Mouse (Mus musculus): ENCODE measurements at regions not wholly inside any gene's neighbourhood (a gene's known extent, or its start where the extent isn't known, plus 50 kb on each side); places are given as distances from the start of the nearest gene placed in this dataset.
A peak's percentile ranks its signal among the peaks of the same experiment; 100 is the strongest.

DNA sequence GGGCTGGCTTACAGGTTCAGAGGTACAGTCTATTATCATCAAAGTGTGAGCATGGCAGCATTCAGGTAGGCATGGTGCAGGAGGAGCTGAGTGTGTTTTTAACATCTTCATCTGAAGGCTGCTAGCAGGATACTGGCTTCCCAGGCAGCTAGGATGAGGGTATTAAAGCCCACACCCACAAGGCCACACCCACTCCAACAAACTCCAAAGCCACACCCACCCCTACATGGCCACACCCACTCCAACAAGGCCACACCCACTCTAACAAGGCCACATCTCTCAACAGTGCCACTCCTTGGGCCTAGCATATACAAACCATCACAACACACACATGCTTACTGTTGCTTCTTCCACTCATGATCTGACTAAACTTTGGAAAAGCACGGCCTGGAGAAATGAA, 172.5 kb downstream of the Msrb3 start:
- H3K4me1 ChIP-seq (replicated peaks; ENCODE audit: control insufficient read depth, insufficient read depth, low read length) = peaks cover 11% of the 10 kb centered on the region; the same call in 1 of the 2 replicates
- H3K4me3 ChIP-seq (ENCODE audit: low read depth, low read length) = no peak overlapping the region
- no peak for ATAC-seq (replicated peaks; ENCODE audit: low FRiP score)
- DNase-seq (ENCODE audit: low spot score) = no peak
- H3K9ac ChIP-seq (ENCODE audit: low read length) = no peak overlapping the region
- no peaks in the 10 kb centered on the region for H3K36me3 ChIP-seq (ENCODE audit: control insufficient read depth, insufficient read depth, low read length)
- no peak overlapping the region for H3K27ac ChIP-seq (ENCODE audit: low read depth, low read length)
- no peaks in the 10 kb centered on the region; the same call in 1 of the 2 replicates for H3K9me3 ChIP-seq (ENCODE audit: control insufficient read depth, low read length)
- H3K4me2 ChIP-seq (ENCODE audit: low read depth, low read length, severe bottlenecking) = no peak overlapping the region
- peaks cover 12% of the 10 kb centered on the region for H3K27me3 ChIP-seq (ENCODE audit: control insufficient read depth, insufficient read depth, low read length)
- 100% methylated on average over 1 of the region's 1 CpGs for WGBS

DNA sequence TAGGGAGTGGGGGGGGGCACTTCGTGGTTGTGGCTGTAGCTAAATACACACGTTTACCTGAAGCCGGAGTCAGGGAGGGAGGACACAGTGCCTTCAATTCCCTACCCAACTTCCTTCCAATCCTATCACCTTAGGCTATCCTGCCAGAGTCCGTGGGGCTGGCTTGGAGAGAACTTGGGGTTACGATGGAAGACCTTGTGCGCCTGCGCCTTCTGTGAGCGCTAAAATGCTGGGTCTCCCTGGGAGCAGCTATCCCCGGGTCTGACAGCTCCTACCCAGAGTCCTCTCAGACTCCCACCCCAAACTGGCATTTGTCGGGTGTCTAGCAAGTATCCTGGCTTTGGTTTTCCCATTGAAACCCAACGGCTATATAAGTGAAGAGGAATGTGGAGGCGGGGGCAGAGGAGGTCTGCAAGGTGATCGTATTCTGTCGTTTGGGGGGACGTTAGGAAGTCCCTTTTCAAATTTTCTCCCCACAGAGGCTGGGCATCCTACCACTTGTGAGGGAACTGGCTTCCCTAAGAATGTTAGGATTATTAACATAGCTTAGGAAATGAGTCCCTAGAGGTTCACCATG, 176.9 kb downstream of the Msrb3 start:
- H3K9ac ChIP-seq (ENCODE audit: low read length) = 0 out of 2 replicates have a peak overlapping the region, but pooled peaks have one; percentile 14
- H3K4me3 ChIP-seq (ENCODE audit: low read depth, low read length) = peak overlapping the region; percentile 19
- WGBS = 4% methylated on average over 15 of the region's 15 CpGs
- no peaks in the 10 kb centered on the region; the same call in 1 of the 2 replicates for H3K9me3 ChIP-seq (ENCODE audit: control insufficient read depth, low read length)
- H3K4me1 ChIP-seq (replicated peaks; ENCODE audit: control insufficient read depth, insufficient read depth, low read length) = peaks cover 20% of the 10 kb centered on the region
- ATAC-seq (replicated peaks; ENCODE audit: low FRiP score) (no peak), DNase-seq (ENCODE audit: low spot score) (no peak)
- H3K27me3 ChIP-seq (ENCODE audit: control insufficient read depth, insufficient read depth, low read length) = peaks cover 12% of the 10 kb centered on the region
- no peak overlapping the region for H3K27ac ChIP-seq (ENCODE audit: low read depth, low read length)
- H3K4me2 ChIP-seq (ENCODE audit: low read depth, low read length, severe bottlenecking) = peak overlapping the region; percentile 54
- no peaks in the 10 kb centered on the region for H3K36me3 ChIP-seq (ENCODE audit: control insufficient read depth, insufficient read depth, low read length)

DNA sequence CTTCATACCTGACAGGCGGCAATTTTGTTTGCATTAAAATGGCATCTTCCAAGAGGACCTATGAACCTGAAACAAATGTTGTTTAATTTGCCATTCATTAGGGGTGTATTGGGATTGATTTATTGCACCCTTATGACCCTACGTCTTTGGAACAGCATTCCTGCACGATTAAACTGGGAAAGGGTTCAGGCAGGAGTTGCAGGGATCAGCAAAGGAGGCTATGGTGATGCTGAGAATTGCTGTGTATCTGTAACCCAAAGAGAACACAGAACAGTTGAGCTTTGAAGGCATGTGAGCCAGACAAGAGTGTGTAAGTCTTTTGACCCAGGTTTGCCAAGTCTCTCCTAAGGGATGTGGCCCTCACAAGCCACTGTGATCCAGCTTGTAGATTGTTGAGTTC, 177.9 kb downstream of the Msrb3 start:
- DNase-seq (ENCODE audit: low spot score) (no peak), ATAC-seq (replicated peaks; ENCODE audit: low FRiP score) (0 out of 2 replicates have a peak, but pooled peaks have one; percentile 17)
- Histone ChIP-seq H3K4me2 (ENCODE audit: low read depth, low read length, severe bottlenecking) (no peak overlapping the region), H3K9me3 (ENCODE audit: control insufficient read depth, low read length) (no peaks in the 10 kb centered on the region; the same call in 1 of the 2 replicates), H3K27ac (ENCODE audit: low read depth, low read length) (no peak overlapping the region), H3K9ac (ENCODE audit: low read length) (no peak overlapping the region), H3K4me1 (replicated peaks; ENCODE audit: control insufficient read depth, insufficient read depth, low read length) (peaks cover 20% of the 10 kb centered on the region), H3K36me3 (ENCODE audit: control insufficient read depth, insufficient read depth, low read length) (no peaks in the 10 kb centered on the region), H3K27me3 (ENCODE audit: control insufficient read depth, insufficient read depth, low read length) (peaks cover 12% of the 10 kb centered on the region), H3K4me3 (ENCODE audit: low read depth, low read length) (no peak overlapping the region)
- WGBS = 26% methylated on average over 3 of the region's 3 CpGs

DNA sequence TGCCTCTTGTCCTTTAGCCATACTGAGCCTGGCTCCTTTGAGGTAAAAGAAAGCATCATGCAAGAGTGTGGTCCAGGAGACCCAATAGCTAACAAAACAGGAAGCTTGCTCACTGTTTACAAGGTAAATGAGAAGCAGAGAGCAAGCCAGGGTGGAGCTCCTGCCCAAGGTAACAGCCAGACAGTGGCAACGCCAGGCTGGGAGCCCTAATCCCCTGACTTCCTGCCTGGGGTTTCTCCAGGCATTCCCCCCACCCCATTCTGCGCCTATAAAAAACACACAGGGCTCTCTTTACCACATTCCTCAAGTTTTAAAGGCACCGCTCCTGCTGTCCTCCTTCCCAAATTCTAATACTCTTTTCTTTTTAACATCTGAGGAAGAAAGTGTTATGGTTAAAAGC, 178.8 kb downstream of the Msrb3 start:
- DNase-seq (ENCODE audit: low spot score) = no peak
- Histone ChIP-seq H3K9me3 (ENCODE audit: control insufficient read depth, low read length) (no peaks in the 10 kb centered on the region), H3K4me1 (replicated peaks; ENCODE audit: control insufficient read depth, insufficient read depth, low read length) (peaks cover 20% of the 10 kb centered on the region), H3K4me3 (ENCODE audit: low read depth, low read length) (no peak overlapping the region), H3K36me3 (ENCODE audit: control insufficient read depth, insufficient read depth, low read length) (no peaks in the 10 kb centered on the region), H3K9ac (ENCODE audit: low read length) (no peak overlapping the region), H3K27ac (ENCODE audit: low read depth, low read length) (no peak overlapping the region), H3K27me3 (ENCODE audit: control insufficient read depth, insufficient read depth, low read length) (peaks cover 12% of the 10 kb centered on the region), H3K4me2 (ENCODE audit: low read depth, low read length, severe bottlenecking) (no peak overlapping the region)
- no peak for ATAC-seq (replicated peaks; ENCODE audit: low FRiP score)
- 7% methylated on average over 3 of the region's 3 CpGs for WGBS

DNA sequence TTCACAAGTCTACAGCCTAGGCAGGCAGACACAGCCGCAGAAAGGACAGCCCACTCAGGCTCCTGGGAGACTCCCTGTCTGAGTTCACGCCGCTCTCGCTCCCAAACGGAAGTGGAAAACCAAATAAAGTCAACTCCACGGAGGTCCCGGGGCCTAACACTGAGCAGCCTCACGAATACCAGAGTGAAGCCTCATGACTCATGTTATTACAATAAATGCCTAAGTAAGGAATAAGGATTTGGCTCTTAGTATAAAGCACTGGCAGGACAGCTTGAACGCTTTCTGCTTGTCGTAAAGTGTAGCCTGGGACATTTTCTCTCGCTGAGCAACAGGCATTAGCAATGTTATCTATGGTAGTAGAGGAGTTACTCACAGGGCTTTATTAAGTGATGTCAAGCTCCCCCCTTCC, 181.7 kb downstream of the Msrb3 start:
- Histone ChIP-seq H3K4me1 (replicated peaks; ENCODE audit: control insufficient read depth, insufficient read depth, low read length) (peaks cover 13% of the 10 kb centered on the region), H3K9me3 (ENCODE audit: control insufficient read depth, low read length) (no peaks in the 10 kb centered on the region), H3K9ac (ENCODE audit: low read length) (no peak overlapping the region), H3K27ac (ENCODE audit: low read depth, low read length) (no peak overlapping the region), H3K27me3 (ENCODE audit: control insufficient read depth, insufficient read depth, low read length) (peaks cover 4% of the 10 kb centered on the region), H3K4me2 (ENCODE audit: low read depth, low read length, severe bottlenecking) (no peak overlapping the region), H3K36me3 (ENCODE audit: control insufficient read depth, insufficient read depth, low read length) (no peaks in the 10 kb centered on the region), H3K4me3 (ENCODE audit: low read depth, low read length) (no peak overlapping the region)
- DNase-seq (ENCODE audit: low spot score) (no peak), ATAC-seq (replicated peaks; ENCODE audit: low FRiP score) (no peak)
- 77% methylated on average over 11 of the region's 11 CpGs for WGBS

DNA sequence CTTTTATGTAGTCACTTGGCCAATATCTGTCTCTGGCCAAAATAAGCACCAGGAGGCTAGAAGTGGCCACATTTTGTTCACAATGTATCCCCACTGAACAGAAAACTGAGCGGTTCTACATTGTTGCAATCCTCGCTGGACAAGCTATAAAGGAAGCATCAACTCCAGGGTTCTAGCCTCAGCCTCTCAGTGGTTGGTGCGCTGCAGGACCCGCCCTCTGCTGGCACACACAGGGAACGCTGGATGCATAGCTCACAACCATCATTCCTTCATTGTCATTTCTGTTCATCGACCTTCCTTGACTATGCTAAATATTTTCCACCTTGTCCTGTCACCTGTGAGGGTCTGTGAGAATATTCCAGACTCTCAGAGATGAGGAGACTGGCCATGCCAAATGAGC, 182.5 kb downstream of the Msrb3 start:
- Histone ChIP-seq H3K36me3 (ENCODE audit: control insufficient read depth, insufficient read depth, low read length) (no peaks in the 10 kb centered on the region), H3K4me2 (ENCODE audit: low read depth, low read length, severe bottlenecking) (no peak overlapping the region), H3K27me3 (ENCODE audit: control insufficient read depth, insufficient read depth, low read length) (no peaks in the 10 kb centered on the region), H3K27ac (ENCODE audit: low read depth, low read length) (no peak overlapping the region), H3K4me1 (replicated peaks; ENCODE audit: control insufficient read depth, insufficient read depth, low read length) (peaks cover 9% of the 10 kb centered on the region), H3K9ac (ENCODE audit: low read length) (no peak overlapping the region), H3K9me3 (ENCODE audit: control insufficient read depth, low read length) (no peaks in the 10 kb centered on the region), H3K4me3 (ENCODE audit: low read depth, low read length) (no peak overlapping the region)
- ATAC-seq (replicated peaks; ENCODE audit: low FRiP score) (no peak), DNase-seq (ENCODE audit: low spot score) (no peak)
- 64% methylated on average over 6 of the region's 6 CpGs for WGBS

DNA sequence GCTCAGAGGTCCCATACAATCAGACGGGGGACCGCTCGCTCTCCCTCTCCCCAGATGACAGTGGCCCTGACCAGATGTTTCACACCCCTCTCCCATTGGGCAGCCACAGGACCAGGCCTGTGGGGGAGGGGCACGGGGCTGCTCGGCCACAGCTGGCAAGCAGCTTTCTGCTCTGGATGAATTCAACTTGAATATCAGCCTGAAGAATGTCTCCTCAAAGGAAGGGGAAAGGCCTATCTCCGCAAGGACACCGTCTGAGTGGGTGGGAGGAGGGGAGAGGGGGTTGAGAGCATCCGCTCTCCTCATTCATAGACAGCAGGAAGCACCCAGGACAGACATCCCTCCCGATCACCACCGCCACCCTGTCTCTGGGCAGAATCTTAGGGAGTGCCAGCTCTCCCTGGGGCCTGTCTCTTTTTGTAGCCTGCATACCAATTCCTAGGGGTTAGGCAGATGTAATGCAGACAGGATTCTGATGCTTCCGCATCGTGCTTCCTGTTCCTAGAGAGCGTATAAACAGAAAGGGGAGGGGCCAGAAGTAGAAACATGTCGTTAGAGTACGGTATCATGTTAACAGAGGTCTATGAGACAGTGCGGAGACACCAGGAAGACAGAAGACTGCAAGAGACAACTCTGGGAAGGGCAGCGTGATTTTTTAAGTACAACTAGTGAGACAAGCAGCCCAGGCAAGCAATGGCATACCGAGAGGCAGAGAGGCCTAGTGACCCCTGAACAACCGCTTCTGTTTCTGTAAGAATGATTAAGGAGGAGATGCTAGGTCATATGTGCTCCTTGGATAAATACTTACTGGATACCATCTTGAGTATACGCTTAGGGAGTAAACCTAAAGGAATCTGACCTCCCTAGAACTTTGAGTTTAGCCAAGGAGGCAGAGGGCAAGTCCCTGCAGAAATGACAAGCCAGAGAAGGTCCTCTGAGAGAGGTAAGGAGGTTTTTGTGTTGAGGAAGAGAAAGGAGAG, 190.8 kb downstream of the Msrb3 start:
- DNase-seq (ENCODE audit: low spot score) (peak; percentile 75), ATAC-seq (replicated peaks; ENCODE audit: low FRiP score) (peak; percentile 59)
- peak overlapping the region; percentile 9 for H3K9ac ChIP-seq (ENCODE audit: low read length)
- H3K4me2 ChIP-seq (ENCODE audit: low read depth, low read length, severe bottlenecking) = 0 out of 2 replicates have a peak overlapping the region, but pooled peaks have one; percentile 6
- no peak overlapping the region for H3K4me3 ChIP-seq (ENCODE audit: low read depth, low read length)
- no peaks in the 10 kb centered on the region for H3K9me3 ChIP-seq (ENCODE audit: control insufficient read depth, low read length)
- no peaks in the 10 kb centered on the region for H3K36me3 ChIP-seq (ENCODE audit: control insufficient read depth, insufficient read depth, low read length)
- H3K4me1 ChIP-seq (replicated peaks; ENCODE audit: control insufficient read depth, insufficient read depth, low read length) = peaks cover 12% of the 10 kb centered on the region; the same call in 1 of the 2 replicates
- WGBS = 21% methylated on average over 20 of the region's 20 CpGs
- no peaks in the 10 kb centered on the region for H3K27me3 ChIP-seq (ENCODE audit: control insufficient read depth, insufficient read depth, low read length)
- H3K27ac ChIP-seq (ENCODE audit: low read depth, low read length) = no peak overlapping the region

DNA sequence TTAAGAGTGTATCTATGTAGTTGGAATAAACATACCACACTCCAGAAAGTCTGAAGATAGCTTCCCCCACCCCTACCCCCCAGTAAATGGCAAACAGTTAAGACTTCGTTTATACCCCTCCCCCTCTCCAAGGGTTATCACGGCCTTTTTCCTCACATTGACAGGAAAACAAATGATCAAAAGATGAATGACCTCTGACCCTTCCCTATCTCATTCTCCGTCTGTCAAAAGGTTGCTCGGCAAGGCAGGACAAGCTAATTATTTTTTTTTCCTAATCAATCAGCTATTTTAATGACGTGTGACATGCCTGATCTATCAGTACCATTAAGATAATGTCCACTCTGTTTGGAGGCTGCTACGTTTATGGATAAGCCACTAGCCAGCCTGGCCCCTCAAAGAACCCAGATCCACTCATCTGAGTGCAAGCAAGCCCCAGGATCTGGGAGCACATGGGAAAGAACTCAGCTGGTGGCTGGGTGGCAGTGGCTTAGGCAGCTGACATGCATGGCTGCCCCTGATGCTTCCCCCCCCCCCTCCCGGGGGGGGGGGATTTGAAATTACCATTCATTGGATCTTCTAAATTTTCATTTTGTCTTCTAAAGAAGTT, 192.1 kb downstream of the Msrb3 start:
- H3K27me3 ChIP-seq (ENCODE audit: control insufficient read depth, insufficient read depth, low read length) = no peaks in the 10 kb centered on the region
- peaks cover 12% of the 10 kb centered on the region; the same call in 1 of the 2 replicates for H3K4me1 ChIP-seq (replicated peaks; ENCODE audit: control insufficient read depth, insufficient read depth, low read length)
- H3K27ac ChIP-seq (ENCODE audit: low read depth, low read length) = no peak overlapping the region
- 13% methylated on average over 7 of the region's 7 CpGs for WGBS
- H3K4me2 ChIP-seq (ENCODE audit: low read depth, low read length, severe bottlenecking) = no peak overlapping the region
- DNase-seq (ENCODE audit: low spot score) (no peak), ATAC-seq (replicated peaks; ENCODE audit: low FRiP score) (no peak)
- H3K9ac ChIP-seq (ENCODE audit: low read length) = no peak overlapping the region
- no peaks in the 10 kb centered on the region for H3K9me3 ChIP-seq (ENCODE audit: control insufficient read depth, low read length)
- H3K36me3 ChIP-seq (ENCODE audit: control insufficient read depth, insufficient read depth, low read length) = no peaks in the 10 kb centered on the region
- H3K4me3 ChIP-seq (ENCODE audit: low read depth, low read length) = no peak overlapping the region

All from forebrain, embryonic 11.5 days (tissue).